Mouse (Mus musculus) effector memory CD4-positive, alpha-beta T cell, adult 7 months (primary cell): ENCODE results near the gene Cacul1. TPM values are rescaled to one million over a fixed set of nuclear protein-coding genes. Genes with fewer than 3 reads are reported as not detected.

ENCODE experiments used
- polyA plus RNA-seq: library from polyadenylated mRNA; unstranded; fragments of 100-300 nt; shearing (Covaris generic); gene quantifications from one replicate; pipeline ENCODE4 v1.2.1, GENCODE M21; 2017

The Cacul1 gene
- 38.7 TPM for polyA plus RNA-seq

DNA sequence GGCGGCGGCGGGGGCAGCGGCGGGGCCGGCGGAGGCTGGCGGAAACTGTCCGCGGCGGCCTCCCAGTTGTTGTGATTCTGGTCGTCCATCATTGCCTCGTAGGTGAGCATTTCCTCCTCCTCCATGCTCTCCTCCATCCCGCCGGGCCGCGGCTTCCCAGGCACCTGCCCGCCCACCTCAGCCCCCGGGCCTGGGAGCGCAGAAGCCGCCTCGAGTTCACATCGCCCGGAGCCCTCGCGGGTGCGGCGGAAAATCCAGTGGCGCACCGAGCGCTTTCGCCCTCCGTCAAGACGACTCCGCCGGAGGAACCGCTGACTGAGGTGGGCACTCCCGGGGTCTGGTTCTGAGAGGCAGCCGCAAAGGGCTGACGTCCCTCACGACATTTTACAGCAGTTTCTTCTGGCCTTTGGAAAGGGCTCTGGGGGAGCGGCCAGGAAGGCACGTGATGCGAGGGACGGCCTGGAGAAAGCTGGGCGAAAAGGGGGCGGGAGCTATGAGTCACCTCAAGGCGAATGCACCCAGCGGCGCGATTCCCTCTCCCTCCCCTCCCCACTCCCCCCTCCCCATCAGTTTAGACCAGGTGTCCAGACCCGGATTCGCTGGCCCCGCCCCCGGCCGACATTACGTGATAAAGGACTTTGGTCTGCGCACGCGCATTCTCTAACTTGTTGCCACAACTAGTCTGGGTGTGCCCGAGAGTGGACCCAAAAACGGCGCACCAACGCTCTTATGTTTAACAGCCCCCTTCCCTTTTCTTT, at the start of gene Cacul1:
Cacul1 (minus strand) TSS at position 444 of the 758 bp plus-strand sequence.

Other genes starting within 250 kb of the Cacul1 start
- gene Prlhr, start 112.7 kb downstream of the Cacul1 start, polyA plus RNA-seq = not detected
- 7.5 TPM for gene Nanos1, start 175.0 kb upstream of the Cacul1 start, polyA plus RNA-seq
- 129 TPM for gene Eif3a, start 209.6 kb upstream of the Cacul1 start, polyA plus RNA-seq
- 28.7 TPM for gene Fam45a, start 230.6 kb upstream of the Cacul1 start, polyA plus RNA-seq